Mouse (Mus musculus) megakaryocyte, embryonic 14.5 days (primary cell): ENCODE measurements around the gene Oas2. TPM values are rescaled to one million over a fixed set of nuclear protein-coding genes. Genes with fewer than 3 reads are reported as not detected.

Experiments
- H3K27me3 ChIP-seq: replicated peaks from 2 replicates; pipeline ENCODE3; 2012; ENCODE audit warnings: inconsistent platforms
- H3K36me3 ChIP-seq: replicated peaks from 2 replicates; pipeline ENCODE3; 2012; ENCODE audit warnings: low read length, inconsistent platforms, mixed read lengths
- H3K4me1 ChIP-seq: 2 replicates; pipeline ENCODE4 v1.6.1; 2012; ENCODE audit warnings: inconsistent platforms
- H3K4me3 ChIP-seq: replicated peaks from 2 replicates; pipeline ENCODE3; 2012; ENCODE audit warnings: moderate library complexity, mild to moderate bottlenecking, inconsistent platforms
- H3K9me3 ChIP-seq: 2 replicates; pipeline ENCODE4 v1.6.1; 2012; ENCODE audit warnings: inconsistent platforms
- FLI1 ChIP-seq: IDR thresholded peaks from 2 replicates; pipeline ENCODE4 v1.6.1; 2012; ENCODE audit warnings: low read length, inconsistent platforms, mixed read lengths
- GATA1 ChIP-seq: IDR thresholded peaks from 3 replicates; pipeline ENCODE4 v1.6.1; 2012; ENCODE audit warnings: mixed read lengths, low read length, inconsistent platforms, borderline replicate concordance
- polyA plus RNA-seq: library from polyadenylated mRNA; stranded (reverse); fragments of >175 nt; gene quantifications from 2 replicates; pipeline ENCODE4 v1.2.3, GENCODE M21; 2012; ENCODE audit warnings: low replicate concordance; ENCODE audit not compliant: insufficient read depth

Gene Oas2
- polyA plus RNA-seq, 1 experiment, result 1.00 TPM

- H3K27me3 ChIP-seq, result peaks cover 91% of the 10 kb centered on the region
- H3K36me3 ChIP-seq, result no peaks in the 10 kb centered on the region
- H3K9me3 ChIP-seq, result no peaks in the 10 kb centered on the region
- H3K4me3 ChIP-seq, result no peak overlapping the region
- H3K4me1 ChIP-seq, result no peaks in the 10 kb centered on the region; the same call in 1 of the 2 replicates
- TF ChIP-seq GATA1 (no peak), FLI1 (no peak)
Measured at GRCm38 (mm10) chr5:120687484-120687851, 62.2 kb downstream of the Oas2 start.

GRCm38 (mm10) chr5:120686749-120687483 is 62.7 kb downstream of the Oas2 start:
- Histone ChIP-seq H3K4me1 (no peaks in the 10 kb centered on the region; the same call in 1 of the 2 replicates), H3K27me3 (peaks cover 92% of the 10 kb centered on the region), H3K9me3 (no peaks in the 10 kb centered on the region), H3K36me3 (no peaks in the 10 kb centered on the region), H3K4me3 (no peak overlapping the region)
- TF ChIP-seq GATA1 (no peak), FLI1 (no peak)

GRCm38 (mm10) chr5:120685678-120686077 is 64.0 kb downstream of the Oas2 start:
- Histone ChIP-seq H3K9me3 (no peaks in the 10 kb centered on the region), H3K36me3 (no peaks in the 10 kb centered on the region), H3K27me3 (peaks cover 91% of the 10 kb centered on the region), H3K4me1 (no peaks in the 10 kb centered on the region; the same call in 1 of the 2 replicates), H3K4me3 (no peak overlapping the region)
- TF ChIP-seq FLI1 (no peak), GATA1 (no peak)

DNA sequence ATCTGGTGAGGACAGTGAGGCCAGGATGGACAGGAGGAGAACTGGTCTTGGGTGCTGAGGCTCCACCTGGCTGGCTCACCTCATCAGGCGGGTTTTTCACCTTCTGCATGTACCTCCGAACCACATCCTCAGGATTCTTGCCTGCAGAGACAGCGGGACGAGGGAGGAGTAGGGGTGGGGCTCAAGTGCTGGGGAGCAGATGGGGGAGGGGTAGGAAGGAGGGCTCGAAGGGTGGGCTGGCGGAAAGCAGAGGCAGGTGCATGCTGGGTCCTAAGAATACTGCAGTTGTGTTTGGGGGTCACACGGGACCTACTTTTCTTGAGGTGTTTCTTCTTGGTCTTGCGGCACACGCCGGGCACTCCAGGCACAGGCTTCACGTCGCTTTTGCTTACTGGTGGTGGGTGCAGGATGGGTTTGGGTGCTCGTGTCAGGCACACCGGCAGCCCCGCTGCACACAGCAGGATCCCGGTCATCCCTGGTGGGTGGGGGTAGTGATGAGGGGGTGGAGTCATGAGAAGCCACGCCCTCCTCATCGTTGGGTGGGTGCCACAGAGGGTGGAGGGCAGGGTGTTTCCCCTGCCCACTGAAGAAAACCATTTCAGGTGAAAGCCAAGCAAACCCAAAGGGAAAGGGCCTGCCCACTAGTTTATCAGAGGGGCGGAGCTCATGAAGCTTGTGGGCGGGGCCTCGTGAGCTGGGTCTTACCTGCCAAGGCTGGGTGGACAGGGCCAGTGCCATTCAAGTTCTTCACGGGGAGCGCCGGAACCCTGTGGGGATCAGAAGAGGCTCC is 66.5 kb downstream of the Oas2 start:
- no peaks in the 10 kb centered on the region for H3K9me3 ChIP-seq
- H3K36me3 ChIP-seq, result no peaks in the 10 kb centered on the region
- H3K27me3 ChIP-seq, result peaks cover 97% of the 10 kb centered on the region
- no peak overlapping the region for H3K4me3 ChIP-seq
- TF ChIP-seq GATA1 (no peak), FLI1 (no peak)
- H3K4me1 ChIP-seq, result peaks cover 4% of the 10 kb centered on the region; the same call in 1 of the 2 replicates

- no peak for TF ChIP-seq FLI1
- H3K4me3 ChIP-seq, result no peak overlapping the region
- H3K9me3 ChIP-seq, result peaks cover 17% of the 10 kb centered on the region
- peaks cover 8% of the 10 kb centered on the region; the same call in 1 of the 2 replicates for H3K4me1 ChIP-seq
- no peaks in the 10 kb centered on the region for H3K36me3 ChIP-seq
- peaks cover 97% of the 10 kb centered on the region for H3K27me3 ChIP-seq
Measured at GRCm38 (mm10) chr5:120680918-120681317, 68.7 kb downstream of the Oas2 start.

Other genes starting within 250 kb of the Oas2 start
- gene Plbd2, start 246.2 kb downstream of the Oas2 start, polyA plus RNA-seq, result 17.5 and 24.3 TPM in 2 replicates
- 3.0 and 5.3 TPM in 2 replicates for gene Slc8b1, start 238.7 kb downstream of the Oas2 start, polyA plus RNA-seq
- gene Tpcn1, start 161.2 kb downstream of the Oas2 start, polyA plus RNA-seq, result 68.6 and 71.5 TPM in 2 replicates
- 0.94 and 5.8 TPM in 2 replicates for gene Iqcd, start 160.8 kb downstream of the Oas2 start, polyA plus RNA-seq
- gene Rita1, start 137.3 kb downstream of the Oas2 start, polyA plus RNA-seq, result 30.9 and 35.5 TPM in 2 replicates
- gene Ddx54, start 137.1 kb downstream of the Oas2 start, polyA plus RNA-seq, result 23.6 and 74.7 TPM in 2 replicates
- gene Cfap73, start 115.6 kb downstream of the Oas2 start, polyA plus RNA-seq, result not detected in 2 replicates
- gene Rasal1, start 101.0 kb downstream of the Oas2 start, polyA plus RNA-seq, result 13.3 and 20.9 TPM in 2 replicates
- gene Dtx1, start 37.9 kb downstream of the Oas2 start, polyA plus RNA-seq, result not detected in 2 replicates
- gene Oas3, start 27.8 kb upstream of the Oas2 start, polyA plus RNA-seq, result 3.4 and 4.7 TPM in 2 replicates
- gene Oas1e, start 45.7 kb upstream of the Oas2 start, polyA plus RNA-seq, result not detected in 2 replicates
- not detected in 2 replicates for gene Oas1c, start 62.7 kb upstream of the Oas2 start, polyA plus RNA-seq
- not detected in 2 replicates for gene Oas1f, start 97.5 kb upstream of the Oas2 start, polyA plus RNA-seq
- not detected in 2 replicates for gene Oas1h, start 111.6 kb upstream of the Oas2 start, polyA plus RNA-seq
- gene Oas1g, start 137.8 kb upstream of the Oas2 start, polyA plus RNA-seq, result 3.5 and 12.6 TPM in 2 replicates
- 2.4 and 21.3 TPM in 2 replicates for gene Oas1a, start 157.7 kb upstream of the Oas2 start, polyA plus RNA-seq
- gene Oas1d, start 164.7 kb upstream of the Oas2 start, polyA plus RNA-seq, result not detected in 2 replicates